Mouse (Mus musculus): ENCODE measurements around the gene Hddc2.

Hddc2 gene

GRCm38 (mm10) chr10:31312865-31313848, at the start of gene Hddc2:
TSS of gene Hddc2 (plus strand) at chr10:31313383.
- DNase-seq (ENCODE audit: low spot score in 2 of 2) = peak; percentile 51 to 52

- no peak for DNase-seq (ENCODE audit: low spot score in 2 of 2)
Observed at GRCm38 (mm10) chr10:31272738-31273137, 40.4 kb upstream of the Hddc2 start.

- no peak for DNase-seq (ENCODE audit: low spot score in 2 of 2)
Observed at GRCm38 (mm10) chr10:31273171-31273570, 40.0 kb upstream of the Hddc2 start.

- DNase-seq (ENCODE audit: low spot score in 2 of 2) = no peak
Observed at GRCm38 (mm10) chr10:31287787-31288186, 25.4 kb upstream of the Hddc2 start.

- DNase-seq (ENCODE audit: low spot score in 2 of 2) = no peak
Observed at GRCm38 (mm10) chr10:31288697-31289390, 24.3 kb upstream of the Hddc2 start.

GRCm38 (mm10) chr10:31295705-31296104, 17.5 kb upstream of the Hddc2 start:
- no peak for DNase-seq (ENCODE audit: low spot score in 2 of 2)

- no peak for DNase-seq (ENCODE audit: low spot score in 2 of 2)
Observed at GRCm38 (mm10) chr10:31296458-31296857, 16.7 kb upstream of the Hddc2 start.

- no peak for DNase-seq (ENCODE audit: low spot score in 2 of 2)
Observed at GRCm38 (mm10) chr10:31297106-31297505, 16.1 kb upstream of the Hddc2 start.

GRCm38 (mm10) chr10:31298263-31298662, 14.9 kb upstream of the Hddc2 start:
- no peak for DNase-seq (ENCODE audit: low spot score in 2 of 2)

- peak; percentile 23 to 54 for DNase-seq (ENCODE audit: low spot score in 2 of 2)
Observed at GRCm38 (mm10) chr10:31298921-31299574, 14.1 kb upstream of the Hddc2 start.

- DNase-seq (ENCODE audit: low spot score in 2 of 2) = no peak
Observed at GRCm38 (mm10) chr10:31300292-31300691, 12.9 kb upstream of the Hddc2 start.

- no peak for DNase-seq (ENCODE audit: low spot score in 2 of 2)
Observed at GRCm38 (mm10) chr10:31303446-31303845, 9.7 kb upstream of the Hddc2 start.

GRCm38 (mm10) chr10:31307024-31307598, 6.1 kb upstream of the Hddc2 start:
- no peak for DNase-seq (ENCODE audit: low spot score in 2 of 2)

- DNase-seq (ENCODE audit: low spot score in 2 of 2) = no peak
Observed at GRCm38 (mm10) chr10:31318491-31318890, 5.3 kb downstream of the Hddc2 start.

GRCm38 (mm10) chr10:31329436-31329835, 16.3 kb downstream of the Hddc2 start:
- no peak for DNase-seq (ENCODE audit: low spot score in 2 of 2)

GRCm38 (mm10) chr10:31330286-31330962, 17.2 kb downstream of the Hddc2 start:
- no peak for DNase-seq (ENCODE audit: low spot score in 2 of 2)

- DNase-seq (ENCODE audit: low spot score in 2 of 2) = no peak
Observed at GRCm38 (mm10) chr10:31331225-31331775, 18.1 kb downstream of the Hddc2 start.

GRCm38 (mm10) chr10:31336432-31336831, 23.2 kb downstream of the Hddc2 start:
- DNase-seq (ENCODE audit: low spot score in 2 of 2) = no peak

GRCm38 (mm10) chr10:31346401-31346800, 33.2 kb downstream of the Hddc2 start:
- DNase-seq (ENCODE audit: low spot score in 2 of 2) = no peak

- DNase-seq (ENCODE audit: low spot score in 2 of 2) = no peak
Observed at GRCm38 (mm10) chr10:31351056-31351455, 37.9 kb downstream of the Hddc2 start.

- DNase-seq (ENCODE audit: low spot score in 2 of 2) = no peak
Observed at GRCm38 (mm10) chr10:31352845-31353427, 39.8 kb downstream of the Hddc2 start.
